Mouse (Mus musculus): Measurements from ENCODE around the gene Sel1l.

GRCm38 (mm10) chr12:91833237-91833938 lies 15.6 kb downstream of the Sel1l start:
- TF ChIP-seq CTCF (IDR thresholded peaks at IDR 0.05; ENCODE audit: extremely low read depth, insufficient read depth, insufficient read length, insufficient replicate concordance) (no peak), POLR2A (IDR thresholded peaks at IDR 0.05; ENCODE audit: low read depth, low read length) (no peak)

Data from spleen, adult 2 months (tissue).